In genomic region chr10:24823697-24824535, GRCm38 (mm10) we compare ENCODE assay signal across 8 mouse cellular contexts. TPM values are rescaled to one million over a fixed set of nuclear protein-coding genes. Genes with fewer than 3 reads are reported as not detected.
A peak's percentile ranks its signal among the peaks of the same experiment; 100 is the strongest.
DNase-seq lines count a peak whose midpoint lies in the region; ATAC-seq lines count a peak whose summit lies in the region.

No protein-coding gene starts in this region.

- DNase-seq in gastrocnemius, adult 18-20 months (ENCODE audit: low spot score): peak; percentile 20
- DNase-seq in gastrocnemius, postnatal 25 days: no peak
- peak; percentile 73 for DNase-seq in A20 (ENCODE audit: low read depth, low spot score)
- DNase-seq in lung, postnatal 10 days: peak; percentile 22
- DNase-seq in urinary bladder, postnatal 14 days (ENCODE audit: low spot score): no peak
- DNase-seq in left cerebral cortex, postnatal 36 days (ENCODE audit: low spot score in 2 of 2): no peak
- DNase-seq in frontal cortex, postnatal 10 days (ENCODE audit: low spot score in 2 of 2): no peak

- intact Hi-C loops in left cerebral cortex, postnatal 36 days (cut with DNase I): no loop called here

- peak; percentile 88 for ATAC-seq in granulocyte monocyte progenitor cell, adult 5-6 weeks (replicated peaks; ENCODE audit: poor library complexity, severe bottlenecking)

RNA-seq across cellular contexts. Expression of gene Enpp3, which starts 18.7 kb away (rescaled TPM):
- total RNA-seq in gastrocnemius, adult 18-20 months (2021): 1 to 10 TPM; 2.1 to 2.6 TPM
- 1 to 10 TPM; 2.1 to 2.6 TPM for total RNA-seq in gastrocnemius, postnatal 25 days (2021)
- not detected in 2 replicates for total RNA-seq in granulocyte monocyte progenitor cell, adult 5-6 weeks (2014; fragmentation: Nextera tagmentation)
- not detected in 2 replicates for total RNA-seq in granulocyte monocyte progenitor cell, adult 5-6 weeks (2017)
- under 1 TPM; 0.39 to 0.41 TPM for total RNA-seq in left cerebral cortex, postnatal 36 days (2021)

RNA-seq across cellular contexts. Expression of gene Med23, which starts 45.9 kb away (rescaled TPM):
- 1 to 10 TPM; 7.1 to 9.4 TPM for total RNA-seq in gastrocnemius, adult 18-20 months (2021)
- total RNA-seq in gastrocnemius, postnatal 25 days (2021): 10 to 100 TPM in 1 of 2 experiments, 1 to 10 TPM in 1; 8.7 to 11.4 TPM
- 20.1 and 34.8 TPM in 2 replicates for total RNA-seq in granulocyte monocyte progenitor cell, adult 5-6 weeks (2014; fragmentation: Nextera tagmentation)
- total RNA-seq in granulocyte monocyte progenitor cell, adult 5-6 weeks (2017): 20.3 and 42.2 TPM in 2 replicates
- 10 to 100 TPM; 29.9 to 36.8 TPM for total RNA-seq in left cerebral cortex, postnatal 36 days (2021)

Comparison
In these comparisons a context has a peak if more than half of its experiments do, and no peak if none do; other contexts are left out.
1. DNase-seq: peak in gastrocnemius, adult 18-20 months (single experiment), A20 (single experiment) and lung, postnatal 10 days (single experiment); none in gastrocnemius, postnatal 25 days (single experiment), urinary bladder, postnatal 14 days (single experiment), left cerebral cortex, postnatal 36 days (0 of 2) and frontal cortex, postnatal 10 days (0 of 2).